Mouse (Mus musculus) c-Kit-positive CD71-positive TER-119-negative erythroid progenitor cells, embryonic 14.5 days (primary cell): ENCODE measurements around the gene Hist2h3c1.
A peak's percentile ranks its signal among the peaks of the same experiment; 100 is the strongest.
"Not testable (repeated sequence)": the region's sequence is repeated elsewhere in the genome, so short reads cannot be mapped to it uniquely, and the experiment has no call there.

ENCODE experiments used
- DNase-seq: peaks from one replicate; pipeline ENCODE4 v3.0.0-alpha.2; 2013; ENCODE audit warnings: low read depth

Gene Hist2h3c1

GRCm38 (mm10) chr3:96246427-96246856, at the start of gene Hist2h3c1:
Hist2h3c1 (plus strand) TSS chr3:96246685.
- DNase-seq = not testable (repeated sequence)

- peak; percentile 81 for DNase-seq
Observed at GRCm38 (mm10) chr3:96197129-96197749, 49.2 kb upstream of the Hist2h3c1 start.

- DNase-seq = peak; percentile 44
Observed at GRCm38 (mm10) chr3:96198181-96198580, 48.3 kb upstream of the Hist2h3c1 start.

- DNase-seq = not testable (repeated sequence)
Observed at GRCm38 (mm10) chr3:96198601-96199251, 47.8 kb upstream of the Hist2h3c1 start.

GRCm38 (mm10) chr3:96199731-96200130, 46.8 kb upstream of the Hist2h3c1 start:
- DNase-seq = no peak

GRCm38 (mm10) chr3:96207819-96208218, 38.7 kb upstream of the Hist2h3c1 start:
- no peak for DNase-seq

- no peak for DNase-seq
Observed at GRCm38 (mm10) chr3:96209242-96209641, 37.2 kb upstream of the Hist2h3c1 start.

- DNase-seq = no peak
Observed at GRCm38 (mm10) chr3:96219191-96219641, 27.3 kb upstream of the Hist2h3c1 start.

- DNase-seq = peak; percentile 82
Observed at GRCm38 (mm10) chr3:96219661-96220130, 26.8 kb upstream of the Hist2h3c1 start, which contains the start of the genes Bola1 and Hist2h2ab. Bola1 (minus strand) TSS chr3:96219709. Hist2h2ab (plus strand) TSS chr3:96219865.

GRCm38 (mm10) chr3:96220131-96220764, 26.2 kb upstream of the Hist2h3c1 start:
- DNase-seq = not testable (repeated sequence)

- DNase-seq = peak; percentile 95
Observed at GRCm38 (mm10) chr3:96220765-96221639, 25.5 kb upstream of the Hist2h3c1 start, which contains the start of the genes Hist2h2ac and Hist2h2be. Hist2h2ac (minus strand) TSS chr3:96220880. Hist2h2be (plus strand) TSS chr3:96221119.

- no peak for DNase-seq
Observed at GRCm38 (mm10) chr3:96221640-96222038, 24.8 kb upstream of the Hist2h3c1 start.

- no peak for DNase-seq
Observed at GRCm38 (mm10) chr3:96222774-96223173, 23.7 kb upstream of the Hist2h3c1 start.

GRCm38 (mm10) chr3:96225421-96225820, 21.1 kb upstream of the Hist2h3c1 start:
- DNase-seq = peak; percentile 23

- DNase-seq = no peak
Observed at GRCm38 (mm10) chr3:96226695-96227648, 19.5 kb upstream of the Hist2h3c1 start.

- no peak for DNase-seq
Observed at GRCm38 (mm10) chr3:96228828-96229227, 17.7 kb upstream of the Hist2h3c1 start.

GRCm38 (mm10) chr3:96230404-96230803, 16.1 kb upstream of the Hist2h3c1 start:
- no peak for DNase-seq

- no peak for DNase-seq
Observed at GRCm38 (mm10) chr3:96230910-96231757, 15.4 kb upstream of the Hist2h3c1 start.

GRCm38 (mm10) chr3:96231758-96232120, 14.7 kb upstream of the Hist2h3c1 start:
- DNase-seq = no peak
